Mouse (Mus musculus) urinary bladder, adult 18-20 months (tissue): Measurements from ENCODE around the gene Pappa.

Experiments
- DNase-seq, 2 experiments: peaks; one replicate each; pipeline ENCODE4 v3.0.0; 2022; ENCODE audit warnings: low spot score in 2 of 2, mixed read lengths in 2 of 2

The Pappa gene

DNA sequence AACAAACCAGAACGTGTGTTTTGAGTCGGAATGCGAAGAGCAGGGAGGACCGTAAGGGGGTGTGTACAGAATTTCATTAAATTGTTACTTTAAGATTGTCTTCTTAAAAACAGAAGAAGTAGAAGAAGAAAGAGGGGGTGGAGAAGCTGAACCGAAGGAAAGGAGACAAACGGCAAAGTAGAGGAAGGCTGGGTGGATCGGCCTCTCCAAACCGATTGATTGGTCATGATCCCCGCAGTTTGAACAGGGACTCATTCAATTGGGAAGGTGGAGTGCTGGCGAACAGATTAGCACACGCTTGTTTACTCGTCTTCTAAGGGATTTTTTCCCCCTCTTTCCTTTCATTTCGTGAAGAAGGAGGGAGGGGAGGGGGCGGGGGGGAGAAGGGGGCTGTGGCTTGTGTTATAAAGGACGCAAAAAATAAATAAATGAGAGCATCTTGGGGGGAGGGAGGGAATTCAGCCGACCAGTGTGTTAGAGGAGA, at the start of gene Pappa:
Gene Pappa, plus strand, starts transcription at position 434 of the 484 bp plus-strand sequence.
- DNase-seq, result no peak

GRCm38 (mm10) chr4:65077906-65078615, 45.9 kb upstream of the Pappa start:
- no peak for DNase-seq

GRCm38 (mm10) chr4:65086864-65087263, 37.1 kb upstream of the Pappa start:
- DNase-seq, result no peak

GRCm38 (mm10) chr4:65087592-65087991, 36.4 kb upstream of the Pappa start:
- no peak for DNase-seq

- DNase-seq, result no peak
Measured at GRCm38 (mm10) chr4:65092191-65092590, 31.8 kb upstream of the Pappa start.

DNA sequence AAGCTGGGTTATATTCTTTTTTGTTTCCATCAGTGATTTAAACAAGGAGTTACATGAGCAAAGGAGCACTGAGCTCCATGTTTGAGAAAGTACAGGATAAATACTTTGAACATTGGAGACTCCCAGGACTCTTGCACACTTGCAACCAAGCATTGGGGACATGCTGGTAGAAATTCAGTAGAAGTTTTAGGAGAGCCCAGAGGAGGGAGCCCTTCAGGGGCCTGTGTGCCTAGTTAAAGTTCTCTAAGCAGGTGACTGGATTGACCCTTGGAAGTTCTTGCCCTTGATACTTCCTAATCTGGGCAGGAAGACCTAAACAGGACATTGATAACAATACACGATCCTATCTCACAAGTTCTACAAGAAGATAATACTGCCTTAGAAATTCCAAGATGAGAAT, 3.6 kb upstream of the Pappa start:
- DNase-seq, result no peak

- DNase-seq, result no peak
Measured at GRCm38 (mm10) chr4:65122841-65123240, 1.1 kb upstream of the Pappa start.

DNA sequence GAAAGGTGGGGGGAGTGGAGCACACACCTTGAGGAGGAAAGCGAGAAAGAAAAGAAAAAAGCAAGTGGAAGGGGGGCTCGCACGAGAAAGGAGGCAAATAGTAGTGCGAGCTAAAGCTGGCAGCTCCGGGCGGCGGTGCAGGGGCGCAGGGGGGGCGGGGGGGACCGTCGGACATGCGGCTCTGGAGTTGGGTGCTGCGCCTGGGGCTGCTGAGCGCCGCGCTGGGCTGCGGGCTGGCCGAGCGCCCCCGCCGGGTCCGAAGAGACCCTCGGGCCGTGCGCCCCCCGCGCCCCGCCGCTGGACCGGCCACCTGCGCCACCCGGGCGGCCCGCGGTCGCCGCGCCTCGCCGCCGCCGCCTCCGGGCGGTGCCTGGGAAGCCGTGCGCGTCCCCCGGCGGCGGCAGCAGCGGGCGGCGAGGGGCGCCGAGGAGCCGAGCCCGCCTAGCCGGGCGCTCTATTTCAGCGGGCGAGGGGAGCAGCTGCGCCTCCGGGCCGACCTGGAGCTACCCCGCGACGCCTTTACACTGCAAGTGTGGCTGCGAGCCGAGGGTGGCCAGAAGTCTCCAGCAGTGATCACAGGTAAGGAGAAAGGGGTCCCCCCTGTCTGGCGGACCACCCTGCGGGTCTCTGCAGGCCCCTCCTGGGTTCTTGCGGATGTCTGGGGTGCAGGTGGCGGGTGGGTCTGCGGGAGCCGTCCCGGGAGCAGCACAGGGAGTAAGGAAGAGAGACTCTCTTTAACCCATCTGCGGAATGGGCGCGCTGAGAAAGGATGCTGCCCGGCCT, 586 bp downstream of the Pappa start:
- no peak for DNase-seq

GRCm38 (mm10) chr4:65125341-65126332, 1.7 kb downstream of the Pappa start:
- peak in 1 of 2 experiments; percentile 27 for DNase-seq

GRCm38 (mm10) chr4:65126451-65127290, 2.7 kb downstream of the Pappa start:
- DNase-seq, result peak in 1 of 2 experiments; percentile 6

- no peak for DNase-seq
Measured at GRCm38 (mm10) chr4:65127291-65127590, 3.3 kb downstream of the Pappa start.

GRCm38 (mm10) chr4:65132657-65133056, 8.7 kb downstream of the Pappa start:
- no peak for DNase-seq

DNA sequence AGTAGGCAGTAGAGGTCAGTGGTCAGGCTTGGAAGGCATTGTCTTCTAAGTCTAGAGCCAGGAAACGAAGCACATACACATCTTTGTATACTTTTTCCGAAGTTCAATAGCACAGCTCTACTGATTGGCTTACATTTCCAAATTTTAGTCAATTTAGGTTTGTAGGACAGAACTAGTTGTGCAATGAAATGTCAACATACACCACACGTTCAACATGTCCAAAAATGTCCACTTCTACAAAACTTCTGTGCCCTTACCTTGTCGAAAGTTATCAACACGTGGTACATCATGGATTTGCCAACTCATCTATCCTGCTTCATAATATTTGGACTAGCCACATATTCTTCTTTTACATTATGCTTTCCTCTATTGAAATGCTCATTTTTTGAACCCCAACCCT, 10.4 kb downstream of the Pappa start:
- no peak for DNase-seq

- no peak for DNase-seq
Measured at GRCm38 (mm10) chr4:65135109-65135508, 11.1 kb downstream of the Pappa start.

DNA sequence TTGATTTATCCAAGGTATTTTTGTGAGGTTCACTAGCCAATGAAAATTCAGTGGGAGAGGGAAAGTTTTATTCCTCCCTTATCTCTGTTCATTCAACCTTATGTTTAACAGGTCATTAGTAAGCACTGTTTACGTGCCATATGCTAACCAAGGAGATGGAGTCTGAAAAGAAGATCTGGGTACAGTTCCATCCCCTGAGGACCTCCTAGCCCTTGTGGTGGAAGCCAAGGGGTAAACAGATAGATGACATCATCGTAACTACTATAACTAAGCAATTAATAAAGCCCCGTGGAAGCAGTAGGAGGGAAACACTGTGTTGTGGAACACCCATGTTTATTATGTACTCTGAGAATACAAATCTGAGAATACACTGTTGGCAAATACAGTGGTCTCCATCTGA, 12.6 kb downstream of the Pappa start:
- no peak for DNase-seq

- DNase-seq, result no peak
Measured at GRCm38 (mm10) chr4:65146936-65147335, 23.0 kb downstream of the Pappa start.

DNA sequence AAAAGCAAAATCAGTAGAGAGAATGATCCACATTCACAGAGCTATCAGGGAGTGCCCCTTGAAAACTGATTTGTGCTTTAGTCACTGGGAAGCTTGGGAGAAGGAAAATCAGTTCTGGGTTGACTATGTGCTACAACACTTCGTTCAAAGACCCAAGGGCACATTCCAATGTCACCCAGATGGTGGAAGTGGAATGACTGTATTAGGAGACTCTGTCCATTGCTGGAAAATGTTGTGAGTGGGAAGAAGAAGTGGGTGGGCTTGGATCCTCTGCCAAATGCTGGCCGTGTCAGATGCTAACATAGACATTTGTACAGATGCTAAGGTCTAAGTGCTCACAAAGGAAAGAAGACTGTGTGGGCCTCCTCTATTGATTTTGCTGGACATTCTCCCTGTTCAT, 29.6 kb downstream of the Pappa start:
- no peak for DNase-seq

DNA sequence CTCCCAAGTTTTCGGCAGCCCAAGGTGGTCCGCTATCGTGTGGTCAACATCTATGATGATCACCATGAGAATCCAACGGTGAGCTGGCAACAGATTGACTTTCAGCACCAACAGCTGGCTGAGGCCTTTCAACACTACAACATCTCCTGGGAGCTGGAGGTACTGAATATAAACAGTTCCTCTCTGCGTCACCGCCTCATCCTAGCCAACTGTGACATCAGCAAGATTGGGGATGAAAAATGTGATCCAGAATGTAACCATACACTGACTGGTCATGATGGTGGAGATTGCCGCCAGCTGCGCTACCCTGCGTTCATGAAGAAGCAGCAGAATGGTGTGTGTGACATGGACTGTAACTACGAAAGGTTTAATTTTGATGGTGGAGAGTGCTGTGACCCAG, 32.3 kb downstream of the Pappa start:
- no peak for DNase-seq

- no peak for DNase-seq
Measured at GRCm38 (mm10) chr4:65158651-65159050, 34.7 kb downstream of the Pappa start.

GRCm38 (mm10) chr4:65159481-65159880, 35.5 kb downstream of the Pappa start:
- no peak for DNase-seq

DNA sequence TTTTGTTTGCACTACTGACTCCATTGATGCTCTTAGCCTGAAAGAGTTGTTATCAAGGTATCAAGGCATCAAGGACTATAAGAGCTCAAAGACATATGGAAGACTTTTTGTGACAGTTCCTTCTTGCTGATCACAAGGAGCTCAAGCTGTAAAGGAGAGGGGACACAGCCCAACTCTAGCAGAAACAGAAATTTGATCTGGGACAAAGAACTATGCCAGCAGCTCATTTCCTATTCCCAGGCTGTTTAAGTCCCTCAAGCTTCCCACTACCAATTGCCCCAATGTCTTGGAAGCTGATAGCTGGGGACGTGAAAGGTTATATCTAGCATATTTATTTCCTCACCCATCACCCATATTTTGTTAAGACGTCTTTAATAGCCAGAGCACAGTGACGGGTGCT, 39.7 kb downstream of the Pappa start:
- DNase-seq, result no peak
